Mouse (Mus musculus) ES-E14 (cell line): ENCODE data around the gene Sesn3.

ENCODE experiments used
- CHD2 ChIP-seq: IDR thresholded peaks from 2 replicates; pipeline ENCODE4 v1.6.1; 2014; ENCODE audit warnings: mild to moderate bottlenecking, low read depth, low read length, inconsistent platforms
- MAFK ChIP-seq: IDR thresholded peaks from 2 replicates; pipeline ENCODE4 v1.6.1; 2014; ENCODE audit warnings: mild to moderate bottlenecking, low read depth, low read length, inconsistent platforms; ENCODE audit not compliant: insufficient read depth
- ZC3H11A ChIP-seq: IDR thresholded peaks from 2 replicates; pipeline ENCODE4 v1.6.1; 2012; ENCODE audit warnings: low read depth, mild to moderate bottlenecking, inconsistent platforms, low read length, borderline replicate concordance
- ZNF384 ChIP-seq: IDR thresholded peaks from 2 replicates; pipeline ENCODE4 v1.6.1; 2012; ENCODE audit warnings: low read depth, low read length, inconsistent platforms

- TF ChIP-seq MAFK, result no peak
- TF ChIP-seq CHD2, result no peak
- TF ChIP-seq ZC3H11A, result no peak
- no peak for TF ChIP-seq ZNF384
These were observed 30.3 kb upstream of the Sesn3 start for GRCm38 (mm10) chr9:14244528-14244927.
